Mouse (Mus musculus): ENCODE results near the gene Cerk. TPM values are rescaled to one million over a fixed set of nuclear protein-coding genes. Genes with fewer than 3 reads are reported as not detected.
"Not testable (repeated sequence)": the region's sequence is repeated elsewhere in the genome, so short reads cannot be mapped to it uniquely, and the experiment has no call there.

Cerk gene
- total RNA-seq, 2 experiments from 2014 or later, result 44.8 to 46.3 TPM

- not testable (repeated sequence) for DNase-seq
These were observed 24.1 kb downstream of the Cerk start for GRCm38 (mm10) chr15:86161800-86162199.

DNA sequence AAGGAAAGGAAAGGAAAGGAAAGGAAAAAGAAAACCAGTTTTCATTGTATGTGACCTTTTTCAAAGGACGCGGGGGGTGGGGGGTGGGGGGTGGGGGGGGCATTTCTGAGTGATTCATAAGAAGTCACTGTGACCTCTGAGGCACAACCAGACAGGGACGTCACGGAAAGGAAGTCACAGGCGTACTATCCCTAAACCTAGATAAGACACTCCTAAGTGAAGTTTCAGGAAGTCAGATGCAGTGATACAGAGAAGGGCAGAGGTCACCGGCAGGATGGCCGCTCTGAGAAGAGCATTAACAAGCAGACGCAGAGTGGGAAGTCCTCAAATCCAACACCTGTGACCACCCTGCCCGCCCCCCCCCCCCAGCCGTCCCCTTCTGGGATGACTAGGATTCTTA lies 25.0 kb downstream of the Cerk start:
- DNase-seq, result no peak

- DNase-seq, result no peak
These were observed 26.2 kb downstream of the Cerk start for GRCm38 (mm10) chr15:86159719-86160118.

- DNase-seq, result no peak
These were observed 26.8 kb downstream of the Cerk start for GRCm38 (mm10) chr15:86159093-86159492.

DNA sequence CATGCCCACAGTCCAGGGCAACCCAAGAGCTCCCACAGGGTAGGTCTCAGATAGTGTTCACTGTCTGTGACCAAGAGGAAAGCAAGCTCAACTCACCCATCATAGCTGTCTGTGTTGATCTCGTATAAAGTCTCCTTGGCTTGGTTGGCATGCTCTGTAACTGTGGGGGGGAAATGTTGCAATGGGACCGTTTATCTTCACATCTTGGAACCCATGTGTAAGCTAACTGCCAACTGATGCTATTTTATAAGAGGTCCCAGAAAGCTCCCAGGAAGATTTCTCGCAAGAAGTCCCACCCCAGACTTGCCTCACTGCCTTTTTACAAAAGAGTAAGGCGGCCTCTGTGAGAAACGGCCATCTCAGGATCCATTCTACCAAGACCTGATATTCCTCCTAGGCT lies 29.4 kb downstream of the Cerk start:
- DNase-seq, result no peak

- DNase-seq, result no peak
These were observed 32.4 kb downstream of the Cerk start for GRCm38 (mm10) chr15:86153481-86153960.

- DNase-seq, result no peak
These were observed 35.3 kb downstream of the Cerk start for GRCm38 (mm10) chr15:86150593-86150992.

GRCm38 (mm10) chr15:86146922-86147321 lies 39.0 kb downstream of the Cerk start:
- DNase-seq, result no peak

DNA sequence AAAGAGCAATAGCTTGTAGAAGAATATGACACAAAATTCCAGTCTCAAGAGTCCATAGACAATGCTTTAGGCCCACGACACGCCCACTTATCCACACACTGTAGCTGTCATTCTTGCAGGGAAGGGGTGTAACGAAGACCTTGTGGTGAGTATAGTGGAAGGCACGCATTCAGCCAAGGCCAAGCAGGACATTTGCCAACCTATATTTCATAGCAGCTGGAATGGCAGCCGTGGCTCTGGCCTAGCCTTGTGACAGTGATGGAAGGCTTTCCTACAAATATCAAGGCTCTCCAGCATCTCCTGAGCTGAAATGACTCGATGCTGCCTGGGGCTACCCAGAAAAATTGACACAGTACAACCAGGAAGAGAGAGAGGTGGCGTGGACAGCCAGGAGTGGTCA lies 40.9 kb downstream of the Cerk start:
- no peak for DNase-seq

GRCm38 (mm10) chr15:86144577-86144976 lies 41.4 kb downstream of the Cerk start:
- DNase-seq, result no peak

GRCm38 (mm10) chr15:86140323-86140722 lies 45.6 kb downstream of the Cerk start:
- DNase-seq, result peak in 1 of 2 experiments; percentile 38

DNA sequence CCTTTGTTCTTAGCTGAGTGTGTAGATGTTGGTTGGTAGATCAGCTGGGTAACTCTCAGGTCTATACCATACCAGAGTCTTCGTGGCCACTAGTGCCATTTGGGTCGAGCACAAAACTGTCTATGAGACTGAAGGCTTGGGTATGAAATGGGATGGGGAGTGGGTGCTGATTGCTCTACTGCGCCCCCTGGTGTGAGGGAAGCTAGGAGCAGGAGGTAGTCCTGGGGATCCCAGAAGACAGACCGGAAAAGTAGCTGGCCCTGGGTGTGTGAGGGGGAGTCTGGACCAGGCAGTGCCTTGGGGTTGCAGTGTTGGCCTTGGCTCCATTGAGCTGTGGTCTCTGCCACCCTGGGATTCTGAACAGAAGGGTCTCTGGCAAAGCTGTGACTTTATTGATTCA lies 48.3 kb downstream of the Cerk start:
- no peak for DNase-seq

DNA sequence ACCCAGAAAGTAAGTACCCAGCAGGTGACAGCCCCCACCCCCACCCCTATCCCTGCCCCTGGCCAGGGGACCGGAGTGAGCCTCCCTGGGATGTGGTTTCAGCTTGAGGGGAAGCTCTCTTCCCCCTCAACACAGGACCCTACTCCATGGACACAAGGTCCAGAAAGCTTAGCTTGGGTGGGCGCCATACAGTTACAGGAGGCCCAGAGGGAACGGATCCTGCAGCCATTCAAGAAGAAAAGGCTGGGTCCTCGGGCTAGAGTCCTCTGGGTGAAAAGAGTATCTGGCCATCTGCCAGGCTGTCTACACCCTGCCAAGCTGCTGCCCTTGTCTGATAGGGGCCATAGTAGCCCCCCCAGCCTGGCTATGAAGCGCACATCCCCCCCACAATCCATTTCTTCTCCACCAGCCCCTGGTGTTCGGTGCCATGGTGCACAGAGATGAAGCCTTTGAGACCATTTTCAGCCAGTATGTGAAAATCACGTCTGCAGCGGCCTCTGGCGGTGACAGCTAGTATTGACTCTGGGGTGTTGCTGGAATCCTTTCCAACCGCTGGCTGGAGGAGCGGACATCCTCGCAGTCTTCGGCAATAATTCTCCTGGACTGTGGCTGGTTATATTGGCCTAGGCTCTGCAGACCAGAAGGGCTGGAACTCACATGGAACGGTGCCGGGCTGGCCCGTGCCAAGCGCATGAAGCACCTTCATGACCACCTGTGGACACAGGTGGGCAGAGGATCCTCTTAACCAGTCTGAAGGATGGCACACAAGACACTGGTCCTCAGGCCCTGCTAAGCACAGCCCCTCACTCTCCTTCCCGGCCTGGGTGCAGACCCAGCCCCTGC lies 50.8 kb downstream of the Cerk start:
- DNase-seq, result peak; percentile 83 to 84

- no peak for DNase-seq
These were observed 55.3 kb downstream of the Cerk start for GRCm38 (mm10) chr15:86130657-86131056.

DNA sequence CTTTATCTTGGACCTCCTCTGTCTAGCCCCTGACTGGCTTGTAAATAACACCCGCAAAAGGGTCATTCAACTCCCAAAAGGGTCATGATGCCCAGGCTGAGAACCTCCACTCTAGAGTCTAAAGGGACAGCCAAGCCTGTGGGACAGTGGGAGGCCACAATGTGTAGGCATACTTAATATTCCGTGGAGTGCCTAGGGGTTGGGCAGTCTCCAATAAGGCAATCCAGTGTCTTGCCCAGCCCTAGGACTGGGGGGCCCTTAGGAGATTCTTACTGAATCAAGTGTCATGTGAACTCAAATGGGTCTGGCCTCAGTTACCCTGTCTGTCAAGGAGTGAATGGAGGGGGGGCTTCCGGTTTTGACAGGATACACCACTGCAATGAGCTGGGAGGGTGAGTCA lies 56.9 kb downstream of the Cerk start:
- DNase-seq, result no peak

GRCm38 (mm10) chr15:86124359-86124758 lies 61.6 kb downstream of the Cerk start:
- DNase-seq, result peak; percentile 49 to 70

GRCm38 (mm10) chr15:86123409-86123808 lies 62.5 kb downstream of the Cerk start:
- DNase-seq, result no peak

GRCm38 (mm10) chr15:86122261-86122949 lies 63.5 kb downstream of the Cerk start:
- no peak for DNase-seq

DNA sequence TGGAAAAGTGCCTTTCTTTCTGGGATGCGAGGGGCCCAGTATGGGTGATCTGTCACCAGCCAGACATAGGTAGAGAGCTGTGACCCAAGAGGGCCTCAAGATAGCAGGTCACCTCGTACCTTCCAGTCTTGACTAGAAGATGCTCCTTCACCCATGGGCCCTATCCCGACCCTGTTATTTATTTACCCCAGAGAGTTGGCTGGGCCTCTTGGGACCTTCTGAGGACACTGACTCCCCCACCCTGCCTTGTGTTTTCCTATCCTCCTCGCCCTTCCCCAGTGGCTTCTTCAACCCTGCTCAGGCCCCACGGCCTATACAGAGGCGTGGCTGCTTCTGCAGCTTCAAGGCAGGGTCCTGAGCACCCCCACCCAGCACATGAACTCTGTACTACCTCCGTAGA lies 66.8 kb downstream of the Cerk start:
- no peak for DNase-seq

DNA sequence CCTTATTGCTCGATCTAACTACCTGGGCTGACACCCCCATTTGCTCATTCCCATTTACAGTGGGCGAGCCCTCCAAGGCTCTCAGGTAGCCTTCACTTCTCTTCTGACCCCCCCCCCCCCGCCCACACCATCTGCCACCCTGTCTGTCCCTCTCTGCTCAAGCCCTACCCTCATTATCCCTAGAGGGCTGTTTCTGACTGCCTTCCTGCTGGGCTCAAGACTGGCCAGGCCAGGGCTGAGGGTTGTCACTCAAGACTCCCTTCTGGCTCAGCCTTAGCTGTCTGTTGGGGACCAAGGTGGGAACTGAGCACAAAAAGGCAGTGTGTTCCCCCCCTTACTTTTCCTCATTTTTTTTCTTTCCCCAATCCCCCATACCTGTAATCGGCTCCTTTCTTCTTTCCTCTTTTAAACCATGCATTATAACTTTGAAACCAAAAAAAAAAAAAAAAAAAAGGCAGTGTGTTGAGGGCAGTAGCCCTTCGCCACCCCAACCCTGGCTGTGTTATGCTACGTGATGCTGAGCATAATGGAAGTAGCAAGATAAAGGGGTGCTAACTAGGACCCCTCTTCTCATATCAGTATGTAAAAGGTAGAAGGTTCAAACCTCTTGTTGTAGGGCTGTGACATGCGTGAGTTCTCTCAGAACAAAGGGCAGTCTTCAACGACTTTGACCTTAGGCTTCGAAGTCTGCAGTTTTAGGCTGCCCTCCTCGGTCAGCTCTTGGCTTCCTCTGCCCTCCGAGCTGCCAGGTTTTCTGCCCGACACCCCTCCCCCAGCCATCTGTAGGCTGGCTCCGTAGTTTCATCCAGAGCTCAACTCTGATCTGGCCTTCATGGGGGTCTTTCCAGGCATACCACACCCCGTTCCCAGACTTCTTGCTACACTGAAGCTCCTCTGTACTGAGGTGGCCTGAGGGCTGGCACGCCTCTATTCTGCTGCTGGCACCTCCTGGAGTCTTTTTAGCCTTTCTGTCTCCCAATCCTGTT lies 68.5 kb downstream of the Cerk start:
- no peak for DNase-seq

- DNase-seq, result no peak
These were observed 69.5 kb downstream of the Cerk start for GRCm38 (mm10) chr15:86116421-86116820.

DNA sequence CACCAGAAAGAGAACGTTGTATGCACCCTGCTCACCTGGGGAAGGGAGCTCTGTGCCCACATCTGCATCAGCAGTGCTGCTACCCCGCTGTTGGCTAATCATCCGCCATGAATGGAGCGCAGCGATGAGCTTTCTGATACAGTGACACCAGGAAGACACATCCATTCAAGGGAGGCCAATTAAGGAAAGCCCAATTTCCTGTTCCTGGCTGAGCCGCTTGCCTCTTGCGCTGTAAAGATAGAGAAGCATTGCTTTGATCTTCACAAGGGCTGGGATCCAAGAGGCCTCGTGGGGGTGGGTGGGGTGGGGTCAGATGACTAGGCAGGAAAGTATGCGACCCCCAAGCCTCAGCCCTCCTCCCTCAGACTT lies 72.6 kb downstream of the Cerk start:
- no peak for DNase-seq
